Mouse (Mus musculus) embryonic stem cell, embryonic (primary cell): Measurements from ENCODE around the gene Carnmt1.

Experiments
- CTCF ChIA-PET, 4 experiments: fragments of 300-600 bp in 2 of 4; fragments of 350-600 bp in 2 of 4; sonication (Branson Sonifier 250); formaldehyde crosslinking; loops; one replicate each; lab custom pipeline; 2022; ENCODE audit warnings: inconsistent platforms in 2 of 4; lab: Charles Lee
- POLR2A ChIA-PET, 4 experiments: fragments of 300-600 bp in 2 of 4; fragments of 350-600 bp in 2 of 4; sonication (Branson Sonifier 250); formaldehyde crosslinking; loops; one replicate each; lab custom pipeline; 2022; ENCODE audit warnings: antibody characterized with exemption in 4 of 4, inconsistent platforms in 1 of 4; lab: Charles Lee

Carnmt1 gene

DNA sequence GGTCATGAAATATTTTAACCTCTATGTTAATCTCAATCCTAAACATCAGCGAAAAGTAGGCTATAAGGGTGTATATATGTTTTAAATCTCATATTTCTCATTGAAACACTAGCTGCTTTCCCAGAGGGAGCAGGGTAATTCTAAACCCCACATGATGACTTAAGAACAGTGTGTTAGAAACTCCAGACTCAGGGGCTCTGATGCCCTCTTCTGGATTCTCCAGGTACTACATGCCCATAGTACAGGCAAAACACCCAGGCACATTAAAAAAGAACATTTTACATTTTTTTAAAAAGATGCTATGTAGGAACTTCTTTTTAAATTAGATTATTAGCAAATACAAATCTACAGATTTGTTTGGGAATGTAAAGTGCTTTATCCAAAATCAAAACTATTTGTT lies 45.8 kb downstream of the Carnmt1 start:
- POLR2A ChIA-PET, result interaction anchor here in 3 of 4 experiments (0.5 to 17.6 kb wide), 14 partner anchors 10 to 143 kb away, joined by 3 to 167 read pairs (median 3); partner anchors contain the start of genes Carnmt1 (in 2 of the 3), Nmrk1 (in 1 of the 3) and Ostf1 (in 1 of the 3)
- CTCF ChIA-PET, result interaction anchor here (0.6 to 1.7 kb wide), 9 partner anchors 9 to 590 kb away, joined by 3 to 10 read pairs (median 3); no protein-coding TSS in a partner anchor

DNA sequence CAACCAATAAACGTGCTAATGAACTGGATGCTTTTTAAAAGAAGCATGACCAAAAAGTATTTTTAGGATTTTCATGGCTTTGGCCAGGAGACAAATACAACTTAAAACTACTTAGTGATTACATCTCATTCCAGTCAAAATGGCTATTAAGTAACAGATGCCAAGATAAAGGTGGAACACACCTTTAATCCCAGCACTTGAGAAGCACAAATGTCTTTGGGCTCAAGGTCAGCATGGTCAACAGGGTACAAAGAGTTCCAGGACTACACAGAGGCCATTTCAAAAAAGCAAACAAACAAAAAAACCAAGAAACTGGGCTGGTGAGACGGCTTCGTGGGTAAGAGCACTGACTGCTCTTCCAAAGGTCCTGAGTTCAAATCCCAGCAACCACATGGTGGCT lies 49.8 kb downstream of the Carnmt1 start:
- POLR2A ChIA-PET, result interaction anchor here (0.6 to 17.6 kb wide), 16 partner anchors 9 to 1035 kb away, joined by 3 to 167 read pairs (median 4); partner anchors contain the start of genes D030056L22Rik (in 1 of the 4) and Trpm6 (in 1 of the 4)
- CTCF ChIA-PET, result interaction anchor here in 3 of 4 experiments (0.6 to 2.8 kb wide), 5 partner anchors 72 to 442 kb away, joined by 3 to 7 read pairs (median 3); no protein-coding TSS in a partner anchor

DNA sequence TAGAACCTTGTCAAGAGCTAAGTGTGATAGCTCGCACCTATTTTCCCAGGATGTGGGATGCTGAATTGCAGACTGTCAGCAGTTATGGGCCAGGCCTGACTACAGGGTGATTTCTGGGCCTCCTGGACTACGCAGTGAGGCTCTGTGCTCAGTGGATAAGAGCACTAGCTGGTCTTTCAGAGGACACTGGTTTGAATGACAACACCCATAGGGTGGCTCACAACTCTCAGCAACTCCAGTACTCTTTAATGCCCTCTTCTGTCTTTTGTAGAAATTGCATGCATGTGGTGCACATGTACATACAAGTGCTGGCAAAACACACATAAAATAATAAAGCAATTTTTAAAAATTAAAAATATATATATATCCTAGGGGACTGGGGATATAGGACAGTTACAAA lies 54.6 kb downstream of the Carnmt1 start:
- CTCF ChIA-PET, result interaction anchor here in 1 of 4 experiments (0.6 kb wide), 1 partner anchor 97 kb away, joined by 4 read pairs; no protein-coding TSS in a partner anchor
- POLR2A ChIA-PET, result interaction anchor here in 1 of 4 experiments (0.7 to 1.2 kb wide), 2 partner anchors 12 to 55 kb away, joined by 4 to 5 read pairs; partner anchors contain the start of genes Carnmt1 and D030056L22Rik

DNA sequence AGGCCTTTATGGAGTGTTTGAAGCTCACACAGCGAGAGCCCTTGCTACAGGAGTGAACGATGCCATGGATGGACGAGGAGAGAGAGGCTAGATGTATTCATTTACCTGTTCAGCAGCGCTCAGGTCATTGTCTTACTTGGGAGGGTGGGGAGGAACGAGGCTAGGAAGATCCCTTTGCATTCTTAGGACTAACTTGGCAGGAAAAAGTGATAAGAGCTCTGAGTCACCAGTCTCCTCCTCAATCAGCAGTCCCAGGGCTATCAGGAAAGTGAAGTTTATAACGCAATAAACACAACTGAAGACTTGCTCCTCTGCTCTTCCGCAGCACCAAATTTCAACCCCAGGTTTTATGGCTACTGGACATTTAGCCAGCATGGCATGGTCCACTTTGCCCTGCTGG lies 59.7 kb downstream of the Carnmt1 start:
- CTCF ChIA-PET, result no interaction called here
- POLR2A ChIA-PET, result interaction anchor here in 1 of 4 experiments (0.7 kb wide), 1 partner anchor 11 kb away, joined by 3 read pairs; no protein-coding TSS in a partner anchor

DNA sequence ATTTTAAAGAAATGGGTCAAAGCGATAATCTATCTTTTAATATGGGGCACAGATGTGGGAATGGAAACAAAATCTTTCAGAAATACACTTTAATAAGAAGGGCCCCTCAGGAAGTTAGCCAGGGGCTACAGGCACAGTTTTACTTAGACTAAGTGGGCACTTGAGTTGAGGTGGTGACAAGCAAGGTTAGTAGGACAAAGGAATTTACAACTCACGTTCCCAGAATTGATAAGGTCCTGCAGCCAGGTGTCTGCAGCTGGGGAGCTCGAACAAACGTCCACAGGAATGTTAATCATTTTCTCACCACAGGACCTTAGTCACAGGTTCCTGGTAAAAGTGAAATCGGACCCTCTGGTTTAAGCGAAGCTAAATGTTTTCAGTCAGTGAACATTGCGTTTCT lies 60.5 kb downstream of the Carnmt1 start:
- POLR2A ChIA-PET, result interaction anchor here in 2 of 4 experiments (0.6 to 1.4 kb wide), 9 partner anchors 10 to 124 kb away, joined by 3 to 4 read pairs (median 3); partner anchors contain the start of genes Carnmt1 (in 1 of the 2) and D030056L22Rik (in 1 of the 2)
- CTCF ChIA-PET, result no interaction called here

DNA sequence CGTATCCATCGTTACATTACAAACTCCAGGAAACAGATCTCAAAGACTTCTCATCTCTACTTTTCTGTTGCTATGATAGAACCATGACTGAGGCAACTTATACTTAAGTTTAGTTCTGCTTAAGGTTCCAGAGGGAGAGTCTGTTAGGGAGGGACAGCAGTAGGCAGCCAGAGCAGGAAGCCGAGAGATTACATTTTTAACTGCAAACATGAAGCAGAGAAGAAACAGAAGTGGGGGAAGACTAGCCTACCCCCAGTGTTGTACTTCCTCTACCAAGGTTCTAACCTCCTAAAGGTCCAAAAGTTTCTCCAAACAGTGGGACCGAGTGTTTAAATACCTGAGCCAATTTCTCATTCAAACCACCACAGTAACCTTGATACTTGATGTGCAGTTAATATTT lies 65.3 kb downstream of the Carnmt1 start:
- ChIA-PET CTCF (no interaction called here), POLR2A (no interaction called here)

DNA sequence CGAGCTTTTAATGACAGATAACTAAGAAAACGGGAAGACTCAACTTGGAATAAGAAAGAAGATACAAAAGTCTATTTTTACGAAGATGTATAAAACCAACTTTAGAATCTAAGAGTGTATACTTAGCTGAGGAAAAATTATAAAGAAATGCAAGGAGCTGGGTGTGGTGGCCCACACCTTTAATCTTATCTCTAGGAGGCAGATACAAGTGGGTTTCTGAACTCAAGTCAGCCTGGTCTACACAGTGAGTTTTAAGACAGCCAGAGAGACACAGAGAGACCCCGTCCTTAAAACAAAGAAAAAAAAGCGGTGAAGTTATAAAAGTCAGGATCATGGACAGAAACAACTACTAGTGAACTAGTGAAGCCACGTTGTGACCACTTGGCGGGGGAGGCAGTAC lies 68.6 kb downstream of the Carnmt1 start:
- ChIA-PET CTCF (no interaction called here), POLR2A (no interaction called here)

DNA sequence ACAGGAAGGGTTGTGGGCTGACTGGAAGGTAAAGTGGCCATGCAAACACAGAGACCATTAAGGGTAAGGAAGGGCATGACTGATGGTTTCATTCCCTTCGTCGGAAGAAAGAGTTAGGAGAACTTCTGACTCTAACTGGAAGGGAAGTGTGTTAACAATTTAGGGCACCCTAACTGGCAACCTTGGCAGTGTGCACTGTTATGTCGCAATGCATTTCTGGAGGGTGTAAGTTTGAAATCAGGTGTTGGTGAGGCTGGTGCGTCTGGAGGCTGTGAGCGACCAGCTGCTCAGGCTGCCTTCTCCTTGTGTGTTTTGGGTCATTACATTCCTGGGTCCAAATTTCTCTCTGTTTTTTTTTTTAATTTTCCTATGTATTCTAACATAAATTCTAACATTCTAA lies 73.4 kb downstream of the Carnmt1 start:
- POLR2A ChIA-PET, result interaction anchor here in 1 of 4 experiments (1.0 kb wide), 1 partner anchor 23 kb away, joined by 3 read pairs; no protein-coding TSS in a partner anchor
- CTCF ChIA-PET, result no interaction called here

DNA sequence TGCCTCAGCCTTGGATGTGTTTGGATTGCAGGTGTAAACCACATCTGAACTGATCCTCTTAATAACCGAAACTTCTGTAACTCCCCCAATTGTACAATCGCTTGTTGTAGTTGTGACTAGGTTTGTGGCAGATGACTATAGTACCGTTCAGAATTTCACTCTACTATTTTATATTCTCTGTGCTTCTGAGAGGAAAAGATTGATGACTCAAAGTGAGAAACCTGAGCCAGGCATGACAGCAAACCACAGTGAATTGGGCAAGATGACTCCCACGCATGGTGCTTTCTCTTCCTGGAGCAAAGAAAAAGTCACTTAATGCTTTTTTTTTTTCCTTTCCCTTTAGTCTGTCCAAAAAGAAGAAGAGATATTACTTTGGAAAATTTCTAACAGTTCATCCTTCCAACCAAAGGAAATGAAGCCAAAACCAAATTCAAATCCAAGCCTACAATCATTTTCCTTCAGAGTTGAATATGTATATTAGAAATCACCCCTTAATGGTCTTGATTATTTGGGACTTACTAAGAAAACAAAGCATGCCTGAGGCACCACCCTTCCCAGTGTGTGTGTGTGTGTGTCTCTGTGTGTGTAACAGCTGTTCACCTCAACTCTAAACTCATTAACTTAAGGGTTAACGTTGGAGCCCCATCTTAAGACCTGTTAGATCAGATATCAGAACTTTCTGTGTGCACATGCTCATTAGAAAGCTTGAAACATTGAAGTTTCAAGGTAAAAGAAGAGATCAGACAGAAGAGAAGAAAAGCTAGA lies 76.2 kb downstream of the Carnmt1 start:
- ChIA-PET CTCF (no interaction called here), POLR2A (no interaction called here)

DNA sequence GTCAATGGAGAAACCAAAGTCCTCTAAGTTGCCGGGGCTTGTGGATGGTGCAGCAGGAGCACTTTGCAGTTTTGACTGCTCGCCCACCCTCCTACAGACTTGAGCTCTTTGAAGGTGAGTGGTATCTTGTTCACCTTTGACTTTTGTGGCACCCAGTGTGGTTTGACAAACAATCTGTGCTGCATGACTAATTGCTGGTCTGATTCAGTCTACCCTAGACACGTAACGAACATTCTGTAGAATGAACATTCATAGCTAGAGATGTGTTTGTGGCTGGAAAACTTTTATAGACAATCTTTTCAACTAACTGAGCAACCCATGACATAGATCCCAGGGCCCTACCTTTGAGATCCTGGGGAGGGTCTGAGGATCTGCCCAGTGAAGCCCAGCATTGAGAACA lies 76.8 kb downstream of the Carnmt1 start:
- ChIA-PET POLR2A (interaction anchor here in 1 of 4 experiments (0.6 kb wide), 1 partner anchor 38 kb away, joined by 6 read pairs; no protein-coding TSS in a partner anchor), CTCF (no interaction called here)

DNA sequence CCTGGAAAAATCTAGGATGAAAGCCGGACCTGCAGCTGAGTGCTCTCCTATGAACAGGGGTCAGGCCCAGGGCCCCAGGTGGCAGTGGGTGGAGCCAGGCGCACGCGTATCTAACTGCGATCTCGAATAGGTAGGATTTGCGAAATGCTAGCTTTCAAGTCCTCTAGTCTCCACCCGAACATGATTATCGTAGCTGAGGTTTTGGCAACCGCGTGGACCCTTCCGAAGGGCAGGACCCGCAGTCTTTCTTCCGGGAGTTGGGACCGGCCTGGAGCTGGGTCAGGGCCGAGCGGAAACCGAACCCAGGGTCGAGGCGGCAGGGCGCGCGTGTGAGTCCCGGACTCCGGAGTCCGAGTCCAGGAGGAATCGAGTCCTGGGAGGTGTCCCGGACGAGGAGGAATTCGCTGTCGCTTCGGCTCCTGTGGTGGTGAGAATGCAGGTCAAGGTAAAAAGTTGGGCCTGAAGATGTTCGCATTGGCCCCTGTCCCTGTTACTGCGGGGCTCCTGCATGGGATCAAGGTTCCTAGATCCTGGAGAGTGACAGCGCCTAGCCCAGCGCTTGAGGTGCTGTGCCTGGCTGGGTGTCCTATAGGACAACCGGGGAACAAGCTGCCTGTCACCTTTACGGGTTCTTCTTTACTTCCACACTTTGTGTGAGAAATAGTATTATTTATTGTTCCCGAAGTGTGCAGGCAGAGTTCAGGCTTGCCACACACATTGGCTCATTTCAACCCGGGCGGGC lies 79.2 kb downstream of the Carnmt1 start, which contains the start of gene Trpm6:
TSS of gene Trpm6 (plus strand) at position 386 of the 742 bp plus-strand sequence.
- POLR2A ChIA-PET, result interaction anchor here in 1 of 4 experiments (1.1 to 1.8 kb wide), 5 partner anchors 23 to 126 kb away, joined by 3 to 5 read pairs (median 4); partner anchors contain the start of gene D030056L22Rik
- CTCF ChIA-PET, result interaction anchor here in 2 of 4 experiments (0.6 to 1.6 kb wide), 2 partner anchors 110 to 113 kb away, joined by 3 to 4 read pairs; no protein-coding TSS in a partner anchor
